Mouse (Mus musculus) midbrain, postnatal 0 days (tissue): ENCODE measurements around the gene Ptprt. TPM values are rescaled to one million over a fixed set of nuclear protein-coding genes. Genes with fewer than 3 reads are reported as not detected.
A peak's percentile ranks its signal among the peaks of the same experiment; 100 is the strongest.
"Not testable (repeated sequence)": the region's sequence is repeated elsewhere in the genome, so short reads cannot be mapped to it uniquely, and the experiment has no call there.

Source experiments
- ATAC-seq: fragments of 200-750 bp; cut with Nextera tagmentation; 2 replicates; pipeline ENCODE4 v1.8.0; 2017; ENCODE audit warnings: moderate number of reproducible peaks, mild to moderate bottlenecking, moderate TSS enrichment, moderate library complexity; ENCODE audit not compliant: low FRiP score
- DNase-seq: peaks from one replicate; pipeline ENCODE4 v3.0.0-alpha.2; 2015; ENCODE audit warnings: low spot score
- H3K27ac ChIP-seq: fragments of 300-500 bp; sonication (generic); 2 replicates; pipeline ENCODE4 v1.5.1; 2014; ENCODE audit warnings: low read depth, mild to moderate bottlenecking, low read length, mixed read lengths
- H3K27me3 ChIP-seq: fragments of 300-500 bp; sonication (generic); 2 replicates; pipeline ENCODE4 v1.6.1; 2014; ENCODE audit warnings: low read length, control low read depth, mixed read lengths; ENCODE audit not compliant: insufficient read depth
- H3K36me3 ChIP-seq: fragments of 300-500 bp; sonication (generic); 2 replicates; pipeline ENCODE4 v1.6.1; 2014; ENCODE audit warnings: low read length, control low read depth, mixed read lengths; ENCODE audit not compliant: insufficient read depth
- H3K4me1 ChIP-seq: fragments of 300-500 bp; sonication (generic); 2 replicates; pipeline ENCODE4 v1.6.1; 2014; ENCODE audit warnings: mild to moderate bottlenecking, control low read depth, antibody characterized with exemption, low read length, mixed read lengths; ENCODE audit not compliant: insufficient read depth
- H3K4me2 ChIP-seq: fragments of 300-500 bp; sonication (generic); 2 replicates; pipeline ENCODE4 v1.6.1; 2014; ENCODE audit warnings: low read depth, mild to moderate bottlenecking, low read length, mixed read lengths; ENCODE audit not compliant: poor library complexity, severe bottlenecking
- H3K4me3 ChIP-seq: fragments of 300-500 bp; sonication (generic); 2 replicates; pipeline ENCODE4 v1.5.1; 2014; ENCODE audit warnings: low read depth, mild to moderate bottlenecking, low read length, moderate library complexity
- H3K9ac ChIP-seq: fragments of 300-500 bp; sonication (generic); replicated peaks from 2 replicates; pipeline ENCODE4 v1.6.1; 2014; ENCODE audit warnings: mild to moderate bottlenecking, low read length, moderate library complexity, mixed read lengths; ENCODE audit not compliant: poor library complexity, severe bottlenecking
- H3K9me3 ChIP-seq: fragments of 300-500 bp; sonication (generic); 2 replicates; pipeline ENCODE4 v1.6.1; 2016; ENCODE audit warnings: low read length, control low read depth
- CTCF ChIP-seq: IDR thresholded peaks from 2 replicates; pipeline ENCODE4 v1.5.1; 2016; ENCODE audit warnings: antibody characterized with exemption, mild to moderate bottlenecking
- WGBS: fragments of 180-500 bp; shearing (Covaris S2); extraction: QIAGEN DNeasy Blood & Tissue Kit; methylation state at CpG from one replicate; pipeline ENCODE4 v1.1.7; 2014; 5-methylcytosine and 5-hydroxymethylcytosine counted together
- polyA plus RNA-seq: library from polyadenylated mRNA; unstranded; fragments of >200 nt; fragmentation: Nextera tagmentation; extraction: Ambion mirVana; gene quantifications from 2 replicates; pipeline ENCODE4 v1.2.1, GENCODE M21; 2015
- total RNA-seq: library from RNA; depleted of rRNA; stranded (reverse); fragments of >200 nt; gene quantifications from 2 replicates; pipeline ENCODE4 v1.2.3, GENCODE M21; 2014

The Ptprt gene
- total and polyA plus RNA-seq, 2 experiments from 2014 or later = 12.6 to 72.2 TPM

DNA sequence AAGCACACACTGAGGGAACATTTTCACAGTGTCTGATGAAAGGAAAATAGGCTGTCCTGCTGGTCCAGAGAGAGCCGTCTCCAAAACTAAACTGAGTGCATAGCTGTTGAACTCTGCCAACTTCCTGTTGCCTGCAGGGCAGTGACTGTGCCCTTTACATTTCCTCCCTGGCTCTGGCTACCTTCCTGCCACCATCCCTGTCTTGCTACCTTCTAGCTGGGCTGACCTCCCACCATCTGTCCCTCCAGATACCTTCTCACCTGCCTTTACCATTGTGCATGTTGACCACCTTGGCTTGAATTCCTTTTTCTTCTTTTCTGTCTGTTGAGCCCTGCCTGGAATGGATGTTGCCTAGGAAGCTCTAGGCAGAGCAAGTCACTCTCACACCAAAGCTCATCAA is 1133.8 kb downstream of the Ptprt start:
- H3K4me1 ChIP-seq = no peaks in the 10 kb centered on the region
- 94% methylated on average over 1 of the region's 1 CpGs for WGBS
- H3K4me2 ChIP-seq = no peak overlapping the region
- no peak for TF ChIP-seq CTCF
- H3K9me3 ChIP-seq = no peaks in the 10 kb centered on the region
- no peak overlapping the region for H3K4me3 ChIP-seq
- H3K9ac ChIP-seq = no peak overlapping the region
- DNase-seq (no peak), ATAC-seq (no peak)
- H3K27me3 ChIP-seq = no peaks in the 10 kb centered on the region
- H3K36me3 ChIP-seq = no peaks in the 10 kb centered on the region
- H3K27ac ChIP-seq = no peak overlapping the region

- no peak overlapping the region for H3K4me3 ChIP-seq
- no peak for ATAC-seq
- H3K27ac ChIP-seq = no peak overlapping the region
- no peaks in the 10 kb centered on the region for H3K36me3 ChIP-seq
- H3K4me2 ChIP-seq = no peak overlapping the region
- no peaks in the 10 kb centered on the region for H3K27me3 ChIP-seq
- H3K4me1 ChIP-seq = no peaks in the 10 kb centered on the region
- TF ChIP-seq CTCF = no peak
- no peak overlapping the region for H3K9ac ChIP-seq
- DNase-seq = no peak
- H3K9me3 ChIP-seq = no peaks in the 10 kb centered on the region
- WGBS = 60% methylated on average over 2 of the region's 2 CpGs
Measured at GRCm38 (mm10) chr2:161519671-161520070, 1141.3 kb downstream of the Ptprt start.

DNA sequence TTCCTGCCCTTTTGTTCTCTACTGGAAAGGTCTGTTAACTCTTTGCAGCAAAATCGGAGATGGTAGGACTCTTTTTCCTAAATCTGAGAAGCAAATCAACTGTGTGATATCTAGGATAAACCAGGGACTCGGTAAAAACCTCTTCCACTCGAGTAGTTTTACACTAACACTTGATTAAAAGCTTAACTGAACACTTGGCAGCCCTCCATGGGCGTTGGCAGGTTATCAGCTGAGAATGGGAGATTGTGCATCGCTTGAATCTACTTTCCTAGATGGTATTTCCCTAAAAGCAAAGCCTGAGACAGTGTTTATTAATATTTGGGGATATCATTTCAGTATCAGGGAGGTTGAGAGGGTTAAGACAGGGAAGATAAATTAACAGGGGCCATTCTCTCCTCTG is 1144.0 kb downstream of the Ptprt start:
- DNase-seq (peak; percentile 77), ATAC-seq (no peak)
- H3K9me3 ChIP-seq = no peaks in the 10 kb centered on the region
- no peak overlapping the region for H3K27ac ChIP-seq
- H3K4me2 ChIP-seq = no peak overlapping the region
- TF ChIP-seq CTCF = no peak
- H3K27me3 ChIP-seq = no peaks in the 10 kb centered on the region
- no peaks in the 10 kb centered on the region for H3K4me1 ChIP-seq
- no peaks in the 10 kb centered on the region for H3K36me3 ChIP-seq
- H3K4me3 ChIP-seq = no peak overlapping the region
- WGBS = 51% methylated on average over 5 of the region's 5 CpGs
- H3K9ac ChIP-seq = no peak overlapping the region

- ATAC-seq (no peak), DNase-seq (no peak)
Measured at GRCm38 (mm10) chr2:161513256-161513655, 1147.7 kb downstream of the Ptprt start.

DNA sequence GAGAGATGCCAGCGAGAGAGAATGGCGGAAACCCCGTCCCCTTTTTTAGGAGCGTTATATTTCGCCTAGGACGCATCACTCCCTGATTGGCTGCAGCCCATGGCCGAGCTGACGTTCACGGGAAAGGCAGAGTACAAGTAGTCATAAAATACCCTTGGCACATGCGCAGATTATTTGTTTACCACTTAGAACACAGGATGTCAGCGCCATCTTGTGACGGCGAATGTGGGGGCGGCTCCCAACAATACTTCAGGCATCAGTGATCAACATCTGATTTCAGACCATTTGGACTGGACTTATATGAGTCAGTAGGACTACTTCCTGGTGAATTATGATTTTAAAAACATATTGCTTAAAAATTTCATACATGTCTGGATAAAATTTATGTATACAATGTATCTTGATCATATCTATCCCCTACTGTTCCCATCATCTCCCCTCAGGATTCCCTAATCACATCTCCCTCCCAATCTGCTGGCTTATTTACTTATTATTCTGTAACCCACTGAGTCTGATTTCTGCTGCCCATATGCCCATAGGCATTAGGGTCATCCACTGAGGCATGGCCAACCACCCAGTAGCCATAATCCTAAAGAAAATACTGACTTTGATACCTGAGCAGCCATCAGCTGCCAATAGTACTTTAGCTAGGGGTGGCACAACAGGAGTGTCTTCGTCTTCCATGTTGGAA is 1148.9 kb downstream of the Ptprt start:
- not testable (repeated sequence) for H3K27ac ChIP-seq, H3K4me1 ChIP-seq, H3K9me3 ChIP-seq, H3K36me3 ChIP-seq, H3K4me2 ChIP-seq, H3K4me3 ChIP-seq, H3K27me3 ChIP-seq, H3K9ac ChIP-seq
- 21% methylated on average over 5 of the region's 15 CpGs for WGBS
- ATAC-seq (peak; percentile 58), DNase-seq (peak; percentile 61)

More at GRCm38 (mm10) chr2:161513256-161513655, 1147.7 kb downstream of the Ptprt start:
- Histone ChIP-seq H3K27ac (no peak overlapping the region), H3K9me3 (no peaks in the 10 kb centered on the region), H3K4me1 (0 out of 2 replicates have a peak, but pooled peaks cover 3% of the 10 kb centered on the region), H3K36me3 (no peaks in the 10 kb centered on the region), H3K9ac (no peak overlapping the region), H3K27me3 (no peaks in the 10 kb centered on the region), H3K4me3 (no peak overlapping the region), H3K4me2 (no peak overlapping the region)
- TF ChIP-seq CTCF = no peak
- 95% methylated on average over 1 of the region's 1 CpGs for WGBS

GRCm38 (mm10) chr2:161511101-161511759 is 1149.7 kb downstream of the Ptprt start:
- TF ChIP-seq CTCF = no peak
- Histone ChIP-seq H3K27me3 (no peaks in the 10 kb centered on the region), H3K27ac (no peak overlapping the region), H3K36me3 (no peaks in the 10 kb centered on the region), H3K4me3 (peak overlapping the region; percentile 34), H3K4me1 (0 out of 2 replicates have a peak, but pooled peaks cover 3% of the 10 kb centered on the region), H3K4me2 (peak overlapping the region; percentile 49), H3K9me3 (no peaks in the 10 kb centered on the region), H3K9ac (no peak overlapping the region)
- 7% methylated on average over 8 of the region's 8 CpGs for WGBS
- ATAC-seq (no peak), DNase-seq (no peak)
